Mouse (Mus musculus): ENCODE results near the gene Atp6v0d1. TPM values are rescaled to one million over a fixed set of nuclear protein-coding genes. Genes with fewer than 3 reads are reported as not detected.
"Not testable (repeated sequence)": the region's sequence is repeated elsewhere in the genome, so short reads cannot be mapped to it uniquely, and the experiment has no call there.

The Atp6v0d1 gene
- polyA plus RNA-seq, 1 experiment from 2014 or later: 111 TPM

DNA sequence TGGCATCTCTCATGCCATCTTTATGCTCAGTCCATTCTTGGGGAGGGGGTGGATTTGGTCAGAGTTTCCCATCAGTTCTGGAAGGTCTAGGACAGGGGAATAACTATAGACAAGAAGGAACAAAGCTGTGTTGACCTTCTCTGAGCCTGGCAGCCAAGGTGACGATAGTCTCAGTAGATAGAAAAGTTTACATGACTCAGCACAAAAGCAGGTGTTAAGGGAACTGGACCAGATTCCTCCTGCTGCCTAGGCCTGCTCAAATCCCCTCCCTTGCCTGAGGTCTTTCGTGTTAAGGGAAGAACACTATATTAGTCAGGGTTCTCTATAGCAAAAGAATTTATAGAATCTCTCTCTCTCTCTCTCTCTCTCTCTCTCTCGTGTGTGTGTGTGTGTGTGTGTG lies 13.9 kb upstream of the Atp6v0d1 start:
- no peak overlapping the region for H3K9ac ChIP-seq (replicated peaks; ENCODE audit: low read length)
- ATAC-seq (ENCODE audit: low FRiP score, low TSS enrichment): no peak
- H3K36me3 ChIP-seq (ENCODE audit: insufficient read depth, low read length): no peaks in the 10 kb centered on the region
- H3K27ac ChIP-seq (ENCODE audit: low read length): no peak overlapping the region
- no peaks in the 10 kb centered on the region for H3K27me3 ChIP-seq (ENCODE audit: insufficient read depth, low read length)
- no peak overlapping the region for H3K4me3 ChIP-seq (ENCODE audit: low read length)
- no peak overlapping the region for H3K4me2 ChIP-seq (replicated peaks; ENCODE audit: low read depth, low read length)
- H3K9me3 ChIP-seq (ENCODE audit: low read length): no peaks in the 10 kb centered on the region
- 72% methylated on average over 3 of the region's 3 CpGs for WGBS
- H3K4me1 ChIP-seq (ENCODE audit: insufficient read depth, low read length): no peaks in the 10 kb centered on the region

DNA sequence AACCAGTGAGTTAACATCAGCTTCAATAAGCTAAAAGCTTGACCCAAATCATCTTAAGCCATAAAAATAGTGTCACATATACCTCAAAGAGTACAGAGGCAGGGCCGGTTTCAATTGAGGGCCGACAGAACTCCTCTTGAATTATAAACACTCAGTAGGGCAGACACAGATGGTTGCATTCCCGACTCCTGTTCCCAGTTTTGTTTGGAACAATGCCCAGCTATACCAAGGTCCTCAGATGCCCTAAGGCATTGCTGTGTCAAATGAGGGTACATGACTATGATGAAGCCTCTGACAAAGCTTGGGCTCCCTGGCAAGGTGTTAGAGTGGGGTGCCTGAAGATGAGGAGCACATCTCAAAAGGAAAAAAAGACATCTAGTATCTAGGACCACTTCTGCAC lies 9.7 kb upstream of the Atp6v0d1 start:
- no peak for ATAC-seq (ENCODE audit: low FRiP score, low TSS enrichment)
- H3K4me3 ChIP-seq (ENCODE audit: low read length): no peak overlapping the region
- no peak overlapping the region for H3K4me2 ChIP-seq (replicated peaks; ENCODE audit: low read depth, low read length)
- no peaks in the 10 kb centered on the region for H3K27me3 ChIP-seq (ENCODE audit: insufficient read depth, low read length)
- H3K9me3 ChIP-seq (ENCODE audit: low read length): no peaks in the 10 kb centered on the region
- no peak overlapping the region for H3K27ac ChIP-seq (ENCODE audit: low read length)
- no peak overlapping the region for H3K9ac ChIP-seq (replicated peaks; ENCODE audit: low read length)
- WGBS: 47% methylated on average over 3 of the region's 3 CpGs
- H3K36me3 ChIP-seq (ENCODE audit: insufficient read depth, low read length): no peaks in the 10 kb centered on the region
- H3K4me1 ChIP-seq (ENCODE audit: insufficient read depth, low read length): no peaks in the 10 kb centered on the region

DNA sequence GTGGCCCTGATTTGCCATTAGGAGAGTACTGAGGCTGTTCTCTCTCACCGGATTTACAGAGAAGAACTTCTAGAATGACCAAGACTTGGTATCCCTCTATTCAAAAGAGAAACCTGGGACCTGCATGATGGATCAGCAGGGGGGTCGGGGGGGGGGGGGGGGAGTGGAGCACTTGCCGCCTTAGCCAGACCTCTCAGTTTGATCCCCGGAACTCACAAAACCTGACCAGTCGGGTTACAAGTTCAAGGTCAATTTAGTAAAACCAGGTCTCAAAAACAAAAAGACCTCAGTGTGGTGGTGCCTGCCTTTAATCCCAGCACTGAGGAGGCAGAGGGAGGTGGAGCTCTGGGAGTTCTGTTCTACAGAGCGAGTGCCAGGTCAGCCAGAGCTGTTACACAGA lies 8.9 kb upstream of the Atp6v0d1 start:
- H3K4me2 ChIP-seq (replicated peaks; ENCODE audit: low read depth, low read length): no peak overlapping the region
- no peaks in the 10 kb centered on the region for H3K4me1 ChIP-seq (ENCODE audit: insufficient read depth, low read length)
- H3K27me3 ChIP-seq (ENCODE audit: insufficient read depth, low read length): no peaks in the 10 kb centered on the region
- no peak overlapping the region for H3K27ac ChIP-seq (ENCODE audit: low read length)
- ATAC-seq (ENCODE audit: low FRiP score, low TSS enrichment): no peak
- H3K4me3 ChIP-seq (ENCODE audit: low read length): no peak overlapping the region
- no peaks in the 10 kb centered on the region for H3K36me3 ChIP-seq (ENCODE audit: insufficient read depth, low read length)
- no peak overlapping the region for H3K9ac ChIP-seq (replicated peaks; ENCODE audit: low read length)
- WGBS: 43% methylated on average over 6 of the region's 6 CpGs
- H3K9me3 ChIP-seq (ENCODE audit: low read length): no peaks in the 10 kb centered on the region

DNA sequence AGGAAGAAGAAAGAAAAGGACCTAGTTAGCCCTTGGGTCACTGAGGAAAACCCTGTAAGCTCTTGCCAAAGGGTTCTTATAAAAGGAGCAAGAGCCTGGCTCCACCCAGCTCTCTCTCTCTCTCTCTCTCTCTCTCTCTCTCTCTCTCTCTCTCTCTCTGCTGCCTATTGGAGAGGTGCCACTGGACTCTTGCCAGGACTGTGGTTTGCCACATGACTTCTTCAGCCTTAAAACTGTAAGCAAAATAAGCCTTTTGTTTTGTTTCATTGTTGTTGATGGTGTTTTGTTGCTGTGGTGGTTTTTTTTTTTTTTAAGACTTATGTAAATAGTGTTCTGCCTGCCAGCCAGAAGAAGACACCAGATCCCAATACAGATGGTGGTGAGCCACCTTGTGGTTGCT lies 7.6 kb upstream of the Atp6v0d1 start:
- H3K4me2 ChIP-seq (replicated peaks; ENCODE audit: low read depth, low read length): no peak overlapping the region
- no peak overlapping the region for H3K27ac ChIP-seq (ENCODE audit: low read length)

DNA sequence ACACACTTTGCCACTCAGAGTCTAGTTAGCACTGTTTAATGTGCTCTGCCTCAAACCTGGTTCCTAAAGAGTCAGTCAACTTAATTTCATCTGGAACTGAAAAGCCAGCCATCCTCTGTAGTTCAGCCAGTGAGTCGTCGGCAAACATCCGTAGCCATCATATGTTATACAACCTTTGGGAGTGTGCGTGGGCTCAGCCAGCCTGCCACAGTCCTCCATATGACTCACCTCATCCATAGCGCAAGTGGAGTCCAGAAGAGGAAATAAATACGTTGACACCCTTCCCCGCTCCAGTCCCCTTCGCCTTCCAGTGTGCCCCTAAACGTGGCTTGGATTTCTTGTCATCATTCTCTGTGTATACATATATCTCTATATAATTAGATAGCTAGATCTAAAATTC lies 6.0 kb upstream of the Atp6v0d1 start:
- Histone ChIP-seq H3K27me3 (ENCODE audit: insufficient read depth, low read length) (no peaks in the 10 kb centered on the region), H3K4me2 (replicated peaks; ENCODE audit: low read depth, low read length) (no peak overlapping the region), H3K4me1 (ENCODE audit: insufficient read depth, low read length) (peaks cover 5% of the 10 kb centered on the region), H3K9me3 (ENCODE audit: low read length) (no peaks in the 10 kb centered on the region), H3K4me3 (ENCODE audit: low read length) (no peak overlapping the region), H3K9ac (replicated peaks; ENCODE audit: low read length) (no peak overlapping the region), H3K36me3 (ENCODE audit: insufficient read depth, low read length) (no peaks in the 10 kb centered on the region), H3K27ac (ENCODE audit: low read length) (no peak overlapping the region)
- ATAC-seq (ENCODE audit: low FRiP score, low TSS enrichment): no peak
- WGBS: 85% methylated on average over 9 of the region's 9 CpGs

More for the DNA sequence above, 7.6 kb upstream of the Atp6v0d1 start:
- no peak overlapping the region for H3K4me3 ChIP-seq (ENCODE audit: low read length)
- no peaks in the 10 kb centered on the region for H3K4me1 ChIP-seq (ENCODE audit: insufficient read depth, low read length)
- H3K9ac ChIP-seq (replicated peaks; ENCODE audit: low read length): no peak overlapping the region
- H3K36me3 ChIP-seq (ENCODE audit: insufficient read depth, low read length): no peaks in the 10 kb centered on the region
- H3K27me3 ChIP-seq (ENCODE audit: insufficient read depth, low read length): no peaks in the 10 kb centered on the region
- ATAC-seq (ENCODE audit: low FRiP score, low TSS enrichment): no peak
- H3K9me3 ChIP-seq (ENCODE audit: low read length): no peaks in the 10 kb centered on the region

- peak overlapping the region; percentile 73 for H3K4me2 ChIP-seq (replicated peaks; ENCODE audit: low read depth, low read length)
- H3K4me3 ChIP-seq (ENCODE audit: low read length): peak overlapping the region; percentile 81
- no peaks in the 10 kb centered on the region for H3K9me3 ChIP-seq (ENCODE audit: low read length)
- peak overlapping the region; percentile 72 for H3K9ac ChIP-seq (replicated peaks; ENCODE audit: low read length)
- H3K27me3 ChIP-seq (ENCODE audit: insufficient read depth, low read length): no peaks in the 10 kb centered on the region
- peaks cover 18% of the 10 kb centered on the region for H3K4me1 ChIP-seq (ENCODE audit: insufficient read depth, low read length)
- ATAC-seq (ENCODE audit: low FRiP score, low TSS enrichment): peak; percentile 1; the same call in 1 of the 2 replicates
- H3K36me3 ChIP-seq (ENCODE audit: insufficient read depth, low read length): no peaks in the 10 kb centered on the region
- H3K27ac ChIP-seq (ENCODE audit: low read length): no peak overlapping the region
- 24% methylated on average over 27 of the region's 27 CpGs for WGBS
Observed at GRCm38 (mm10) chr8:105566703-105567595, 1.1 kb upstream of the Atp6v0d1 start.

DNA sequence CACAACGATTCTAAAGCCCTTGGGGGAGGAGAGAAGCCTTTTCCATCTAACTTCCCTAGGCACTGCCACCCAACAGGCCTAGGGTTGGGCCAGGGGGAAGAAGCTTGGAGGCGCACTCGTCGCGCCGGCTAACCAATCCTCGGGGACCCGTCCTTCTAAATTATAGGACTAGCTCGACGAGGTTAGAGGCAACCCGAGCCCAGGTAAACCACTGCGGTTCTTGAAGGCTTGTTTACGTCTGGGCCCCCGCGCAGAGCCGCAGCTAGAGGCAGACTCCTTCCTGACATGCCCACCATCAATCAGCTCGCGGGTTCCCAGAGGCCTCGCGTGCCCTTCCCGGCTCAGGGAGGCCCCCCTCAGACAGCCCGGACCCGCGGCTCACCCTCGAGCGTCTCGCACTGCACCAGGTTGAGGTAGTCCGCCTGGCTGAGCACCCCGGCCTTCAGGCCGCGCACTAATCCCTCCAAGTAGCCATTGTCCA lies 406 bp downstream of the Atp6v0d1 start:
- peaks cover 18% of the 10 kb centered on the region for H3K4me1 ChIP-seq (ENCODE audit: insufficient read depth, low read length)
- ATAC-seq (ENCODE audit: low FRiP score, low TSS enrichment): peak; percentile 78
- no peaks in the 10 kb centered on the region for H3K27me3 ChIP-seq (ENCODE audit: insufficient read depth, low read length)
- no peaks in the 10 kb centered on the region for H3K36me3 ChIP-seq (ENCODE audit: insufficient read depth, low read length)
- peak overlapping the region; percentile 80 for H3K27ac ChIP-seq (ENCODE audit: low read length)
- H3K9me3 ChIP-seq (ENCODE audit: low read length): no peaks in the 10 kb centered on the region
- peak overlapping the region; percentile 73 for H3K4me2 ChIP-seq (replicated peaks; ENCODE audit: low read depth, low read length)
- peak overlapping the region; percentile 76 for H3K9ac ChIP-seq (replicated peaks; ENCODE audit: low read length)
- peak overlapping the region; percentile 81 for H3K4me3 ChIP-seq (ENCODE audit: low read length)
- under 1% methylated on average over 31 of the region's 31 CpGs for WGBS

DNA sequence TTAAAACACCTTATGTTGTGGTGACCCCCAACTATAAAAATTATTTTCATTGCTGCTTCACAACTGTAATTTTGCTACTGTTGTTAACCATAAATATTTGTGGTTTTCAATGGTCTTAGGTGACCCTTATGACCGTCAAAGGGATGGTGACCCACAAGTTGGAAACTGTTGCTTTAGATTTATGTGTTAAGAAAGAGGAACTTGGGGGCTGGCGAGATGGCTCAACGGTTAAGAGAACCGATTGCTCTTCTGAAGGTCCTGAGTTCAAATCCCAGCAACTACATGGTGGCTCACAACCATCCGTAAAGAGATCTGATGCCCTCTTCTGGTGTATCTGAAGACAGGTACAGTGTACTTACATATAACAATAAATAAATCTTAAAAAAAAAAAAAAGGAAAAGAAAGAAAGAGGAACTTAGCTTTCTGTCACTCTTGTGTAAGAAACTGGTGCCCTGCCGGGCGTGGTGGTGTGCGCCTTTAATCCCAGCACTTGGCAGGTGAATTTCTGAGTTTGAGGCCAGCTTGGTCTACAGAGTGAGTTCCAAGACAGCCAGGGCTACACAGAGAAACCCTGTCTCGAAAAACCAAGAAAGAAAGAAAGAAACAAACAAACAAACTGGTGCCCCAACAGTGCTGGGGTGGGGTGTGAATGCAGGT lies 1.1 kb downstream of the Atp6v0d1 start:
- ATAC-seq (ENCODE audit: low FRiP score, low TSS enrichment); H3K27ac ChIP-seq (ENCODE audit: low read length); H3K9me3 ChIP-seq (ENCODE audit: low read length); H3K27me3 ChIP-seq (ENCODE audit: insufficient read depth, low read length); H3K36me3 ChIP-seq (ENCODE audit: insufficient read depth, low read length): not testable (repeated sequence)
- H3K9ac ChIP-seq (replicated peaks; ENCODE audit: low read length): peak overlapping the region; percentile 76
- H3K4me3 ChIP-seq (ENCODE audit: low read length): peak overlapping the region; percentile 81
- peak overlapping the region; percentile 73 for H3K4me2 ChIP-seq (replicated peaks; ENCODE audit: low read depth, low read length)
- WGBS: 83% methylated on average over 9 of the region's 9 CpGs
- peaks cover 18% of the 10 kb centered on the region for H3K4me1 ChIP-seq (ENCODE audit: insufficient read depth, low read length)

DNA sequence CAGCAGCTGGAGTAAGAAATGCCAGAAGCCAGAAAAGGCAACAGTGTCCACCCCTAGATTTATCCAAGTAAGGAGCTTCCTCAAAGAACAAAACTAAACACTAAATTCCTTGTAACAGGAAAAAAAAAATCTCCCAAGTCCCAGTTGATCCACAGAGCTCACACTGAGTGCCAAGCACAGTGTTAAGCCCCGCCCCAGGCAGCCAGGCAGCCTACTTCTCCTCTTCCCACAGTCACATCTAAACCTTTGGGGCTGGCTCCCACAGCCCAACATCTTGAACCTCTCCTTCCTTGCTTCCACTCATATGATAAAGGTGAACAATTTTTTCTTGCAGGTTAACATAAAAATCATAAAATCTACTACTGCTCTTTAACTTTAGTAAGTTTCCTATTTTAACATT lies 2.0 kb downstream of the Atp6v0d1 start:
- 89% methylated on average over 1 of the region's 1 CpGs for WGBS

DNA sequence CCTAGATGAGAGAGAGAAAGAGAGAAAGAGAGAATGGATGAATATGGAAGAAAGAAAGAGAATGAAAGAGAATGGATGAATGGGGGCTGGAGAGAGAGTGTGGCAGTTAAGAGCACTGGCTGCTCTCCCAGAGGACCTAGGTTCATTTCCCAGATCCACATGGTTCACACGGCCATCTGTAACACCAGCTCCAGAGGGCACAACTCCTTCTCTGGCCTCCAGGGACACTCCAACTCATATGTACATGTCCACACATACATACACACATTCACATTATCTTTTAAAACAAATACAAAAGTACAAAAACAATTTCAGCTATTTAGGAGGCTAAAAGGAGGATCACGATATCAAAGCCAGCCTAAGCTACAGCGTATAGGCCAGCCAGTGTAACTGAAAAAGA lies 3.0 kb downstream of the Atp6v0d1 start:
- H3K4me2 ChIP-seq (replicated peaks; ENCODE audit: low read depth, low read length): no peak overlapping the region
- H3K4me1 ChIP-seq (ENCODE audit: insufficient read depth, low read length): peaks cover 18% of the 10 kb centered on the region
- no peak overlapping the region for H3K9ac ChIP-seq (replicated peaks; ENCODE audit: low read length)
- H3K27me3 ChIP-seq (ENCODE audit: insufficient read depth, low read length): no peaks in the 10 kb centered on the region
- H3K9me3 ChIP-seq (ENCODE audit: low read length): no peaks in the 10 kb centered on the region
- no peak overlapping the region for H3K27ac ChIP-seq (ENCODE audit: low read length)
- H3K4me3 ChIP-seq (ENCODE audit: low read length): no peak overlapping the region
- H3K36me3 ChIP-seq (ENCODE audit: insufficient read depth, low read length): 0 out of 2 replicates have a peak, but pooled peaks cover 9% of the 10 kb centered on the region
- no peak for ATAC-seq (ENCODE audit: low FRiP score, low TSS enrichment)
- WGBS: 81% methylated on average over 3 of the region's 3 CpGs

More for the DNA sequence above, 2.0 kb downstream of the Atp6v0d1 start:
- Histone ChIP-seq H3K4me3 (ENCODE audit: low read length) (no peak overlapping the region), H3K9me3 (ENCODE audit: low read length) (no peaks in the 10 kb centered on the region), H3K27ac (ENCODE audit: low read length) (no peak overlapping the region), H3K4me2 (replicated peaks; ENCODE audit: low read depth, low read length) (no peak overlapping the region), H3K36me3 (ENCODE audit: insufficient read depth, low read length) (0 out of 2 replicates have a peak, but pooled peaks cover 6% of the 10 kb centered on the region), H3K9ac (replicated peaks; ENCODE audit: low read length) (no peak overlapping the region), H3K27me3 (ENCODE audit: insufficient read depth, low read length) (no peaks in the 10 kb centered on the region), H3K4me1 (ENCODE audit: insufficient read depth, low read length) (peaks cover 18% of the 10 kb centered on the region)
- no peak for ATAC-seq (ENCODE audit: low FRiP score, low TSS enrichment)

Data from kidney, embryonic 16.5 days (tissue).